Mouse (Mus musculus) kidney, postnatal 25 days (tissue): ENCODE measurements around the gene Fam118b.

Experiments
- DNase-seq, 2 experiments: peaks; one replicate each; pipeline ENCODE4 v3.0.0; 2021; ENCODE audit warnings: mixed read lengths in 2 of 2

Fam118b gene

DNA sequence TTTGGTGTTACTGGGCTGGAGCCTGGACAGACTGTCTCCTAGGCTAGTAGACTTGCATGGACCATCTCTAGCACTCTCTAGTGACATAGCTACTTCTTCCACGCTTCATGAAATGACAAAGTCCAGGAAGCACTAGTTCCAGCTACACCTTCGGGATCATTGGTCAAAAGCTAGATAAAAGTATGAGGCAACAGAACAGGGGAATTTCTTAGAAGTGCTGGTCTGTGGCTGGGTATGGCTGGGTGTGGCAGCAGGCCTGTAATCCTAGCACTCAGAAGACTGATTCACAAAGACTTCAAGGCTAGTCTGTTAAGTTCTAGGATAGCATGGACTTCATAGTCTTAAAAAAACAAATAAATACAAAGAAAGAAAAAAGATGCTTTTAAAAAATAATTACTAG, 4.2 kb downstream of the Fam118b start:
- DNase-seq = no peak

DNA sequence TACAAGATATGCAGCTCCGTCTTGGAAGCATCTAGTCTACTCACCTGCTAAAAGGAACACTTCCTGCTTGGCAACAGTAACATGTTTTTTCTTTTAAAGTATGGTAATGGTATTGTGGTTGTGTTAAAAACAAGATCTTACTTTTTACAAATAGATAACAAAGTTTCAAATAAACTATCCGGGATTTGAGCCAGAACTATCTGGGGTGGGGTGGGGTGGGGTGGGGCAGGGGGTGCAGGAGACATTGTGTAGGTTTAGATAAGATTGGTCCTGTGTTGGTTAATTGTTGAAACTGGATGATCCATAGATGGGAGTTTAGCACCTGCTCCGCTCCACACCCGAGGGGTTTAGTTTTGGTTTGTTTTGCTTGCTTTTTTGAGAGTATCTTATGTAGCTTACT, 5.2 kb downstream of the Fam118b start:
- no peak for DNase-seq

DNA sequence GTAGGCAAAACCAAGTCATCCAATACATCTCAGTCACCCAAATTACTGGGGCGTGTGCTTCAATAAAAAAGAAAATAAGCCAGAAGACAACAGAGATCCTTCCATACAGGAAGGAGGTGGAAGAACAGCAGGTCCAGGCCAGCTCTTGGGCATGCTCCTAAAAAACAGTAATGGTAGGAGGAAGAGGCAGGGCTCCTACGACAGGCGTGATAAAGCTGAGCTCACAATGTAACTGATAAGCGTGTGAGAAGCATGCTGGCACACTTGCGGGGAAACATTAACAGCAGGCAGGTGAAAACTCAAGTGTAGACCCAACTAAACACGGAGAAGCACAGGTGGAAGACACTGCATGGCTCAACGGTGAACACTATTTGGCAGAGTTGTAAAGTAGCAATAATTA, 10.2 kb downstream of the Fam118b start:
- DNase-seq = no peak

DNA sequence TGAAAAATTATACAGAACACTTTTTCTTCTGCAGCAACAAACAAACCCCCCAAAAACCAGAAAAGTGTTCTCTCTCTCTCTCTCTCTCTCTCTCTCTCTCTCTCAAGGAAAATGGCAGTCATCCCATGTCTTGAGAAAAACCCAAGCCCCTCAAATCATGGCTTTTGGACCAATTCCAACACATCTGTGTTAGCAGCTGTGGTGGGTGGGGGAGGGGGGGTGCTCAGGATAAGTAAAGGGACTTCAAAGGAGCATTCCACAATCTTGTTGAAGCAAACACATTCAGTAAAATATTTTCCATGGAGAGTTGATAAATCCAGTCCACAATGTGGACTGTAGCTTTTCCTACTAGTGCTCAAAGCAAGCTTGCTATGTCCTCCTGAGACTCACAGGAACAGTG, 18.1 kb downstream of the Fam118b start:
- no peak for DNase-seq

DNA sequence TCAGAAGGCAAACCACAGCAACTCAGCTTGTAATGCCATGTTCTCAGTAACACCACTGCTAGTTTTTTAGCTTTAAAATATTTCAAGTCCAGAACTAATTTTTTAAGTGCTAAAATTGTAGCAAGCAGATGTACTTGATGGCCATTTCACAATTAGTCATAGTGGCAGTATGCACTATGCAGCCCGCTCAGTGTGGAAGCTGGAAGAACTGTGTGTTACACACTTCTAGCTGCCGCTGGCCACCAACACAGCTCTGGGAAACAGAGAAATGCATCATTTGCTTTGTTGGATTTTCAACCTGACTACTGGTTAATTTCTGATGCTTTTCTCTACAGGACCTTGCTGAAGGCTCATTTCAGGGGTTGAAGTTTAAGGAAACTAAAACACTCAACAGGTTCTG, 20.2 kb downstream of the Fam118b start:
- DNase-seq = no peak

DNA sequence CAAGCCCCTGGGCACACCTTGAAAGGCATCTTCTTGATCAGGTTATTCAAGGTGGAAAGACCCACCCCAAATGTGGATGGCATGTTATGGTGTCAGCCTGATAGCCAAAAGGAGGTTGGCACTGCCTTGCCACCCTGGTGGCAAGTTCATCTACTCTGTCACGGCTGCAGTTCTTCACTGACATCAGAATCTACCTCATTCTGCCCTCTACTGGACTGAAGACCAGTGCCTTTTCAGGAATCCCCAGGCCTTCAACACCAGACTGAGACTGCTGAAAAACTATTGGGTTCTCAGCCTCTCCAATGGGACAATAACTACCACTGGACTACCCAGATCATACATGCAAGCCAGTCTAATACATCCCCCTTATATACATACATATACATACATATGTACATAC, 27.9 kb downstream of the Fam118b start:
- DNase-seq = no peak

DNA sequence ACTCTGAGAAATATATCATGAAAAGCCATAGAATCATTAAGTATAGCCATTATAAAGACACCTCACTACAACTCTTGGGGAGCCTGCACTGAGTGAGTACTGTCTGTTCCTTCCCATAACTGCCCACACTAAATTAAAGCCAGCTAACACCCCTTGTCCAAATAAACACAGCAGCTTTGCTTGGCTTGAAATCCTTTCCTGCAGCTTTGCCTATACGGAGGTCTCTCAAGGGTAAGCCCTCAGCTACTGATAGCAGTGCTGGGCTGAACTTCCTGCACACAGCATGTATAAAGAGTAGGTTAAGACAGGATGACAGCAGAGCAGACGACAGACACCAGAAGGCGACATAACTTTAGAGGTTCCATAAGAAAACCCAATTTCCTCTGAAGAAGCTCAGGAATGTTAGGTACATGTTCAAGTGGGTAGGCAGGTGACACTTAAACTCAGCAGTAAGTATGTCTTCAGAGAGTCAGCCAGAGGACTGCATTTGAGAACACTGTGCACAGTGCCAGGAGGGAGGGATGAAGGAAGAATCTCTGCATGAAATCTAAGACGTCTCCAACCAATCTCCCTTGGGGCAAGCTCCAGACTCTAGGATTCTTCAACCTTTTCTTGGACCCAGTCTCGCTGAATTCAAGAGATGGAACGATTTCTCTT, 28.6 kb downstream of the Fam118b start:
- no peak for DNase-seq

DNA sequence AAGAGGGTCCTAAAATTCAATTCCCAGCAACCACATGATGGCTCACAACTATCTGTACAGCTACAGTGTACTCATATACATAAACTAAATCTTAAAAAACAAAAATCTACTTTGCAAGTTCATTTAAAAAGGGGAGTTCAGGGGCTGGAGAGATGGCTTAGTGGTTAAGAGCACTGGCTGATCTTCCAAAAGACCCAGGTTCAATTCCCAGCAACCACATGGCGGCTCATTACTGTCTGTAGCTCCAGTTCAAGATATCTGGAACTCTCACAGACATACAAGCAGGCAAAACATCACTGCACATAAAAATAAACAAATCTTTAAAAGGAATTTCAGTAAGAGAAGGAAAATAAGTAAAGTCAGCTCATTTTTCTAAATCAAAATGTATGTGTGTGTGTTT, 29.2 kb downstream of the Fam118b start:
- no peak for DNase-seq

DNA sequence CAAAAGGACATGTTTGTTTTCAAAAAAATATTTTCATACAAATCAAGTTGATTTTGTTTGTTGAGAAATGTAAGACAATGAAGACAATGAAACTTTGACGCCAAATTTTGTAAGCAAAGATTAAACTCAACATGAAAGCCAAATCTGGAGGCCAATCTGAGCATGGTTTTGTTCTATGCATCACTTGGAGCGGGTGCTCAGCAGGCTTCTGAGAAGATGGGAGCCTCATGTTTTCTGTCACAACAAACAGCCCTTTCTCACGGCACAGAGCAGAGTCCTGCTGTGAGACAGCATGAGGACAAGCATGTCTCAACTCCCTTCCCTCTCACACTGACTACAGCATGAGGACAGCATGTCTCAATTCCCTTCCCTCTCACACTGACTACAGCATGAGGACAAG, 31.6 kb downstream of the Fam118b start:
- no peak for DNase-seq

DNA sequence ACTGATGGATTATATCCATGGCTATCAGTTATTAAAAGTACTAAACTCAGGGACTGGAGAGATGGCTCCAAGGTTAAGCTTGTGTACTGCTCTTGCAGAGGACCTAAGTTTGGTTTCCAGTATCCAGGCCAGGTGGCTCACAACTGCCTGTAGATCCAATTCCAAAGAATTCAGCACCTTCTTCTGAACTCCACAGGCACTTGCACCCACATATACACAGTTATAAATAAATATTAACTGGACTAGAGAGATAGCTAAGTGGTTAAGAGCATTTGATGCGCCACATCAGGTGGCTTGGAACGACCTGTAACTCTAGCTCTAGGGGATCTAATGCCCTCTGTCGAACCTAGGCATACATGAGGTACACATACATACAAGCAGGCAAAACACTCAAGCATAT, 38.9 kb downstream of the Fam118b start:
- no peak for DNase-seq

DNA sequence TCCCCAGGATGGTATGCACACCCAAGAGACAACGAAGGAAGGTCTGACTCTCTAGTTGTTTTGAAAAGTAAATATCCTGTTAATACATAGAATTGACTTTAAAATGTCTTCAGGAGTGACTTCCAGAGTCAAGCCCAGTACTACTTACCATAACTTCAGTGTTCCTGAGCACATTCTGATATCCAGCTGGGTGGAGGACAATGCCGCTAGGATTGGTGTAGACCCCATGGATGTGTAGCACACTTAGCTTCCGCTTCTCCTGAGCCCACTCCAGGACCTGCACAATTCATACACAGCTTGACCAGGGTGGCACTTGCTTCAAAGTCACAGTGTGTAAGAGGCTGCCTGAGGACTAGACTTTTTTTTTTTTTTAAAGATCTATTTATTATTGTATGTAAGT, 44.1 kb downstream of the Fam118b start:
- DNase-seq = no peak

DNA sequence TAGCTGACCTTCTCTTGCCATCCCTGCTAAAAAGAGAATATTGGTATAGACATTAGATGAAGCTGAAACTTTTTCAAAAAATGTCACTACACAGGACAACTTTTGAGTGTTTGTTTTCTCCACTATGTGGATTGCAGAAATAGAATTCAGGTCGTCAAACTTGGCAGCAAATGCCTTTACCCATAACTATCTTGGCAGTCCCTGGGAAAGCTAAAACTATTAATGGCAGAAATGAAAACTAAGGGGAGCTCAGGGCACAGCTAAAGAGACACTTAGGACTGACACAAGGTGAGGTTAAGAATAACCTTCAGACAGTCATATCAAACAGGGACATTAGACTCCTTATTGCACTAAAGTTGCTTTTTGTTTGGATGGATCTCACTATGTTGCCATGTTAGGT, 49.6 kb downstream of the Fam118b start:
- DNase-seq = no peak

DNA sequence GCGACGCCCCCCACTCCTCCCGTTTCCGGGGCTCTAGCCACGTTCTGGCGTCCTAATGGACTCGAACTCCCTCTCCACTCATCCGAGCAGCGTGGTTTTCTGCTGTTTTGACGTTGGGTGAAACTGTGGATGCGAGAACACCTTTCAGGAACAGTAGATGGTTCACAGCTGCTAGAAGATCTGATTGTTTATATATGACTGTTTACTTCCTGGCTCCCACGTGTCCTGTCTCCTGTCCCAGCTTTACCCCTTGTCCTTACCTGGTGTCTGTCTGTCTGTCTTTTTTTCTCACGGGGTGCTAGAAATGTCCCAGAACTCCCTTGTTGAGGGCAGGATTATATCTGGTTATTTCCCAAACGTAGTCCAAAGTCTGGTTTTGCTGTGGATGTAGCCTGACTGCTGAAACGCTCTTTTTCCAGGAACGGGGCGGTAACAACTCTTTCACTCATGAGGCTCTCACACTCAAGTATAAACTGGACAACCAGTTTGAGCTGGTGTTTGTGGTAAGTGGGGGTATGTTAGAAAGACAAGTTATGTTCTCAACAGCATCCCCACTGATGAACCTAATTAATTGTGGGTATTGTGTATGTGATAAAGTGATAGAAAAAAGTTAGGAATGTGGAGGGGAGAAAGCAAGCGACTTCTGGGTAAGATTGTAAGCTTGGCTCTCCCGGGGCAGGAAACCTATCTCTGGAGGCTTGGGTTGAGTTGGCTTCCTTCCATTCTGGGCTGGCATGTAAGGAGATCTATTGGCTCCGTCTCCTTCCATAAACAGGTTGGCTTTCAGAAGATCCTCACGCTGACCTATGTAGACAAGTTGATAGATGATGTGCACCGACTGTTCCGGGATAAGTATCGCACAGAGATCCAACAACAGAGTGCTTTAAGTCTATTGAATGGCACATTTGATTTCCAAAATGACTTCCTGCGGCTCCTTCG, 55.8 kb downstream of the Fam118b start:
- DNase-seq = no peak

DNA sequence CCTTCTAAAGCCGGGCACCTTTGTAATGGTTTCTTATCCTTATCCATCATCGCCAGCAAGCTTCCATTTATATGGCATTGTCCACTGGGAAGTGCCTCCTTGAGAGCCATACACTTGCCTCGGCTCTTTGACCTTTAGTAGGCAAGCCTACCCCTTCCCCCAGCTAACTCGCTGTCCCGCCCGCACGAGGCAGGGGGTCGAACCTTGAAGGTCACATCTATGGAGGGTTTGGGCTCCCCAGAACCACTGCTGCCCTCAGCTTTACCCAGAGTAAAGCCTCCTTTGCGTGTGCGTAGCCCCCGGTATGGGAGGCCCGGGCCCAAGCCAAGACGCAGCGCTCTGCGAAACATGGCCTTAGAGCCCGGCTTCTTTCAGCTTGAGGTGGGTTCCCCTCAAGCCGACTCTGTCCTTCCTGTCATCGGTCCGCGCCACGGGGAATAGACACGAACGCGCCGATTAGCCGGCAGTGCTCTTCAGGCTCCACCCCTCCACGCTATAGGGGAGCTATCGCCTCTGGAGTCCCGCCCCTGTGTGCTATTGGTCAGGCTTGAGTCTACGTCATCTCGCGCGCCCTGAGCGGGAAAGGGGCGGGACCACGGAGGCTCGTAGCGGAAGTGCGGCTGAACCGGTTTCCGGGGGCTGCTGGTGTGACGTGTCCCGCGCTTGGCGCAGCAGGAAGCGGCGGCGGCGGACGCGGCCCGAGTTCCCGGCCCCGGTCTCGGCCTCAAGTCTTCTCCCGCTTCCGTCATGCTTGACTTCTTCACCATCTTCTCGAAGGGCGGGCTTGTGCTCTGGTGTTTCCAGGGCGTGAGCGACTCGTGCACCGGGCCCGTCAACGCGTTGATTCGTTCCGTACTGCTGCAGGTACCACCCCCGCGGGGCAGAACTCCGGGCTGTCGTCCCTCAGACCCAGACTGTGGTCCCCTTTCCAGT, 56.8 kb downstream of the Fam118b start, which contains the start of gene Foxred1:
Gene Foxred1 (minus strand): TSS at position 514 of the 933 bp plus-strand sequence.
- peak; percentile 99 to 100 for DNase-seq

DNA sequence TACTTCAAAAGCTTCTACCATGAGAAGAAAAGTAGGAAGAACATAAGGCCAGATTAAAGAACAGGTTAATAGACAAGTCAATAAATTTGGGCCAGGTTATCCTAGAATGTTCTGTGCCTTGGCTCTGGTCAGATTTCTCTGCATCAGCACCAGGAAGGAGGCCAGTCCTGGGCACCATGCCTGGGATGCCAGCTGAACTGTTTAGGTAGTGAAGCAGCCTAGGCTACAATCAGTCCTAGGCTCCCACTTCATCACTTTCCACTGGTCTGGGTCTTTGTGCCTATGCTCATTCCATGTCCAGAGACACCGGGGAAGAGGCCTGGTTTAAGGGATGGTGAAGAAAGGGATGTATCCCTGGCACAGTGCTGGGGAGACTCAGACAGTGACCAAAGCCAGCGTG, 63.2 kb downstream of the Fam118b start:
- no peak for DNase-seq

DNA sequence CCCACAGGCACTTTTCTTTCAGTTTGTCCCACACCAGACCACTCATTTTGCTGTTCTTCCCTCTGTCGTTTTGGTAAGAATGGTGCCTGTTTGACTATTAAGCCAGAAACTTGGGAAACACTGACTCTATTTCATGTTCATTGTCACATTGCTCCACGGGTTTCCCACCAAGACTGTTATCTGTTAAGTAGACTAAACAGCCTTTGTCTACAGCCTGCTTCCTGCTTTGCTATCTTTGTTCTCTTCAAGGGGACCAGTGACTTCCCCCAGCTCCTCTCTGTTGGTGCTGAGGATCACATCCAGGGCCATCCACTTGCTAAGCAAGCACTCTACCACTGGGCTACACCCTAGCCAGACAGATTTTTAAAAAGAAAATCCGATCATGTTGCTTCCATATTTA, 64.1 kb downstream of the Fam118b start:
- no peak for DNase-seq

DNA sequence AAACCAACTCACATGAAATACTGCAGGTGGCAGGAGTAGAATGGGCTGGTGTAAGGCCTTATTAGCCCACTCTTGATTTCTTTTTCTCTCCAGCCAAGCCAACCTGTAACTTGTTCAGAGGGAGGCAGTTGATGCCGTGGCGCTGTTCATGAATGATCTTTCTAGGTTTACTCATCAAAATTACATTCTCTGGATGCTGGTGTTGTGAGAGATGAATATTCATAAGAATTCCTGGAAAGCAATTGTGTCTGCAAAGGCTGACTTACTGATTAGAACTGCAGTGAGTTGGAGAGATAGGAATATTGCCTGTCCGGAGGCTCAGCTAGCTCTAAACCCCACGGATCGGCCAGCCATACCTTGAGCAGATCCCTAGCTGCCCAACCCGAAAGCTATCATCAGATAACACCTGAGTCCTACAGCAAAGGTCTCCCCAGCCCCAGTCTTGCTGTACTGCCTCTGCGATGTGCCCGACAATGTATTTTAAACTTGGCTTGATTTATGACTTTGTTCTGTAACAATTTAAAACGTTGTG, 67.0 kb downstream of the Fam118b start:
- no peak for DNase-seq

DNA sequence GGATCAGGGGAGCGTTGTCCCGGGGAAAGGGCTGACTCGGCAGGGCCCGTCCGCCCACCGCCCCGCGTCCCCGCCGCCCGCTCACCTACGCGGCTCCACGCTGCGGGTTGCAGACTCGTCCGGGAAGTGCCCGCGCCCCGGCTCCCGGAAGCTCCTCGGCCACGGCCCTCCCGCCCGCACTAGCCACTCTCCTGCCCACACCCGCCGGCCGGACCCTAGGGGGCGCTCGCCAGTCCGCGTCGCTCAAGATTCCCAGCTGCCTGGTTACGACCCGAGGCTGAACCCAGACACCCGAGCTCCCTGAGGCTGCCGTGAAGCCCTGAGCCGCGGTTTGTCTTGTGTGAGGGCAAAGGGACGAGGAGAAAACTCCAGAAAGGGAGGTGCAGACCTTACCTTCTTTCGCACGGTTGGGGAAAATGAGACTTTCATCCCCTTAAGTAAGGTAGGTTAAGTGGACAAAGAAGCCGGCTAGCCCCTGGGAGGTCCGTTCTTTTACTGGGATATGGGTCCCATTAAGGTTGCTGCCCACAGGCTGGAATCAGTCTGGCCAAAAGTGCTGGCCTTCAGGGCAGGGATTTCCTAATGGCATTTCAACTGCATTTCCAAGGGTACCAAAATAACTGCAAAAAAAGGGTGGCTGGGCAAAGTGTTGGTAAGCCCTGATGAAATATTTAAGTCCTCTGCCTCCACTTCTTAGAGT, 67.7 kb downstream of the Fam118b start, which contains the start of the genes Srpr and Tirap:
Gene Srpr (plus strand): TSS at position 404 of the 700 bp plus-strand sequence.
Gene Tirap (minus strand): TSS at position 520 of the 700 bp plus-strand sequence.
- DNase-seq = peak; percentile 93 to 95

DNA sequence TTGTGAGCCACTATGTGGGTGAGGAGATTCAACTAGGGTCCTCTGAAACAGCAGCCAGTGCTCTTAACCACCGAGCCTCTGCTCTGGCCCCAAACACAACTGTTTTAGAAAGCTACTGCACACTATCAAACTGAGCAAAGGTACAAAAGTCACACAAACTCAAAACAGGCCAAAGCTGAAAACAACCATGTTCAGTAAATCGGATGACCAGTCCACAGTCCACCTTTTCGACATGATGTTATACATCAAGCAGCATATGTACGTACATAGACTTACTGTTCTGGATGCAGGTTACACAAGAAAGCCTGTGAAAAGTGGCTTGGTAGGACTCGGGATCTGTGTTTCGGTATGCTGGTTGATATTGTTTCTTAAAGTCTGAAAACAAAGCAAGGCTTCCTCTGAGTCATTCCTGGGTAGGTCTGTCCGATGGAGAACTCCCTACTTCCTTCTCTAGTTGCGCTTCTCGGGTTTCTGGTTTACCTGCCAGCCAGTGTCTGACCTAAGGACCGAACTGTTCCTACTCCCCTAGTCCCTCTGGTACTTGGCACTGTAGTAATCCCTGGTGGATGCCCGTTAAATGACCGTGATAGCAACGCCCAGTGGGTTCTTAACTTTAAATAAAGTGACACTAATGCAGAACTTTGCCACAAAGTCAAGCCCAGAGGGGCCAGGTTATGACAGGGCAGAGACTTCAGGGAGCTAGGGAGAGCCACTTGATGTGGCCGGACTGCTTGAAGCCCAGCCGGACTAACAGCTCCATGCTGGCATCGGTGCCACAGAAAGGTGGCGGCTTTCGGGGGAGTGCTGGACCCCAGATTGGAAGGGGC, 68.4 kb downstream of the Fam118b start:
- DNase-seq = no peak

DNA sequence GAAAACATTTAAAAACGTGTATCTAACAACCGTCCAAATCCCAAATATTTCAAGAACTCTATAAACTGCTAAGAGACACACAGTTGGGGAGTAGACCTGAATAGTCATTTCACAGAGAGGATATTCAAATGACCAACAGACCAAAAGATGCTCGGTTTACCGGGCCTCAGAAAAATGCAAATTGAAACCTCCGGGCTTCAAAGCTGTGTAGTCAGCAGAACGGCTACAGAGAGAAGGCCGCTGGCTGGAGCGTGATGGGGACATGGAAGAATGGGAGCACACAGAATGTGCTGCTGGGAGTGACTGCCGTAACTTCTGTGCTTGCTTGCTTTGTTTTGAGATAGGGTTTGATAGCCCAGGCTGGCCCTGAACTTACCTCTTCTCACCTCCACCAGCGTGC, 69.3 kb downstream of the Fam118b start:
- no peak for DNase-seq

DNA sequence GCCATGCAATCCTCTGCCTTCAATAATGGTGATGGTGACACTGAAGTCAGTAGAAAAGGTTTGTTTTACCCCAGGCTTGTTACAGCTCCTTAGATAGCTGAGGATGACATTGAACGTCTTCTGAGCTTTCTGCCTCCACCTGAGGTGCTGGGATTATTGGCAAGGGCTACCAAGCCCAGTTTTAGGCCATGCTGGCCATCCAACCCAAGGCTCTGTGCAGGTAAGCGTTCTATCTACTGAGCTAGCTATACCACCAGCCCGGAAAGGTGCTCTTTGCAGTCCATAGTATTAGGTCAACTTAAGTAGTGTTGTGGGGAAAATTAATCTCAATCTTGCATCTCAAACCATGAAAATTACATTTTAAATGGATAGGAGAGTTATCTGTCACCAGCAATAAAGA, 70.0 kb downstream of the Fam118b start:
- DNase-seq = no peak
